Mouse (Mus musculus) forelimb bud, embryonic 11.5 days (tissue): ENCODE measurements around the gene Sorbs1.
A peak's percentile ranks its signal among the peaks of the same experiment; 100 is the strongest.

Experiments used
- DNase-seq: peaks from one replicate; pipeline ENCODE4 v3.0.0-alpha.2; 2012; ENCODE audit warnings: low read depth, low spot score

Sorbs1 gene

GRCm38 (mm10) chr19:40407186-40407585, 106.4 kb downstream of the Sorbs1 start:
- DNase-seq, result no peak

- no peak for DNase-seq
Measured at GRCm38 (mm10) chr19:40406661-40407060, 106.9 kb downstream of the Sorbs1 start.

- DNase-seq, result no peak
Measured at GRCm38 (mm10) chr19:40405808-40406207, 107.8 kb downstream of the Sorbs1 start.

GRCm38 (mm10) chr19:40404582-40404981, 109.0 kb downstream of the Sorbs1 start:
- no peak for DNase-seq

GRCm38 (mm10) chr19:40403999-40404398, 109.6 kb downstream of the Sorbs1 start:
- no peak for DNase-seq

- no peak for DNase-seq
Measured at GRCm38 (mm10) chr19:40402155-40402963, 111.2 kb downstream of the Sorbs1 start.

- no peak for DNase-seq
Measured at GRCm38 (mm10) chr19:40401213-40401612, 112.4 kb downstream of the Sorbs1 start.

GRCm38 (mm10) chr19:40400426-40401030, 113.1 kb downstream of the Sorbs1 start:
- no peak for DNase-seq

GRCm38 (mm10) chr19:40395757-40396661, 117.6 kb downstream of the Sorbs1 start:
- no peak for DNase-seq

GRCm38 (mm10) chr19:40395321-40395695, 118.3 kb downstream of the Sorbs1 start:
- DNase-seq, result no peak

GRCm38 (mm10) chr19:40394555-40395320, 118.8 kb downstream of the Sorbs1 start:
- no peak for DNase-seq

- no peak for DNase-seq
Measured at GRCm38 (mm10) chr19:40392795-40393392, 120.7 kb downstream of the Sorbs1 start.

- DNase-seq, result peak; percentile 87
Measured at GRCm38 (mm10) chr19:40391469-40391868, 122.1 kb downstream of the Sorbs1 start.

GRCm38 (mm10) chr19:40386916-40387315, 126.7 kb downstream of the Sorbs1 start:
- DNase-seq, result no peak

- DNase-seq, result no peak
Measured at GRCm38 (mm10) chr19:40385334-40385733, 128.2 kb downstream of the Sorbs1 start.

- DNase-seq, result no peak
Measured at GRCm38 (mm10) chr19:40383931-40384330, 129.6 kb downstream of the Sorbs1 start.

GRCm38 (mm10) chr19:40380656-40381055, 132.9 kb downstream of the Sorbs1 start:
- DNase-seq, result no peak

- DNase-seq, result no peak
Measured at GRCm38 (mm10) chr19:40380005-40380404, 133.6 kb downstream of the Sorbs1 start.

- no peak for DNase-seq
Measured at GRCm38 (mm10) chr19:40379081-40379480, 134.5 kb downstream of the Sorbs1 start.

- no peak for DNase-seq
Measured at GRCm38 (mm10) chr19:40377632-40378031, 135.9 kb downstream of the Sorbs1 start.
